Mouse (Mus musculus) 3134 (cell line): Measurements from ENCODE around the gene Myo5a.
A peak's percentile ranks its signal among the peaks of the same experiment; 100 is the strongest.

Experiments used
- DNase-seq: peaks from one replicate; pipeline ENCODE4 v3.0.0-alpha.2; 2011; ENCODE audit warnings: low spot score; ENCODE audit not compliant: insufficient read length; ENCODE audit errors: extremely low read depth

Gene Myo5a

DNA sequence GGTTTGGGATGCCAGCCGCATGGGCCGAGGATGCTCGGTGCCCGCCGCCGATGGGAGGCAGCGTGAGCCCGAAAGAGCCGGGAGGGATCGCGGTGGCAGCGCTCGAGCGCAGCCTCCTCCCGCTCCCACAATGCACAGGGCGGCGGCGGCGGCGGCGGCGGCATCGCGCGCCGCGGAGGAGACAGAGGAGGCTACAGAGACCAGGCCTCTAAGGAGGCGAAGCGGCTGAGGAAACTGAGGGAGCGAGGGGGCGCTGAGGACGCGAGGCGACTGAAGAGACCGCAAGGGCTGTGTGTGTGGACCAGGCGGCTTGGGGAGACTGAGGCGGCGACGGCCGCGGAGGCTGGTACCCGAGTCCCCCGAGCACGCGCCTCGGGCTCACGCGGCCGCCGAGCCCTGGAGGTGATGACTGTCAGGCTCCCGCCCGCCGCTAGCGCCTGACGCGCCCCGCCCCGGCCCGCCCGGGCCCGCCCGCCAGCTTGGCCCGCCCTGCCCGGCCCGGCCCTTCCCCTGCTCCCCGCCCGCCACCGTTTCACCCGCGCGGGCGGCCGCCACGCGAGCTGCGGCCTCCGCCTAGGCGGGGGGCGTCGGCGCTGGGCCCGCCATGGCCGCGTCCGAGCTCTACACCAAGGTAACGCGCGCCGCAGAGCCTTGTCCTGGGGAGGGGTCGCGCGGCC lies 352 bp downstream of the Myo5a start:
- peak; percentile 89 for DNase-seq

DNA sequence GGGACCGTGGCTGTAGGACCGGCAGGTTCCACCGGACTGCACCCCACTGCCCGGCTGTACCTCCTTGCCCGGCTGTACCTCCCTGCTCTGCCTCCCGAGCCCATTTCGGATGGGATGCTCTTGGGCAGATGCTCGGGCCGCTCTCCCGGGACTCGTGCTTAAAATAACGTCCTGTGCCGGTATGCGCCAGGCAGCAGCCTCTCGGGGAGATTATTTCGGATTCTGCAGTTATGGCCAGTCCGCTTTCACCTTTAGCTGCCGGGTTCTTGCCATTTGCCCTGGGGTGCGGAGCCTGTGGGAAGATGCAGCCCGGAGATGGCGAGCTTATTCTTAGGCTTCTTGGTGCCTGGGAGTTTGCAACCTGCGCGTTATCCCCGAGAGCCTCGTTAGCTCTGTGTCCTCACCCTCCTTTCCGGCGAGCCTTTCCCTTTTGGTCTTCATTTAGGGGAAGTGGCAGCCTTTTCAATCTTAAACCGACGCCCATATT lies 934 bp downstream of the Myo5a start:
- peak; percentile 80 for DNase-seq

DNA sequence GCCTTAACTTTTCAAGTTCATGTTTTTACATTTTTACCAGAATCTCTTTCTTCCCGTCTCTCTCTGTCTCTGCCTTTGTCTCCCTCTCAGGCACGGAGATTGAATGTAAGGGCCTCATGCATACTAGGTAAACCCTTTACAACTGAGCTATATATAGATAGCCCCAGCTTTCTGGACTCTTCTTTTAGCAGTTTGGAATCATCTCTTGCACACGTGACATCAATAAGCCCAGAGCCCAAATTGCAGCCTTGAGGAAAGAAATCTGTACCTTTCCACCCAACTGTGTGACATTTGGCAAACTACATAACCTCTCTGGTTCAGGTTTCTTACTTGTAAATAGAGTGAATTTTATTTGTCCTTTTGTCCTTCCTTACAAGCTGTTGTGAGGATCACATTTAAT lies 1.5 kb downstream of the Myo5a start:
- no peak for DNase-seq

DNA sequence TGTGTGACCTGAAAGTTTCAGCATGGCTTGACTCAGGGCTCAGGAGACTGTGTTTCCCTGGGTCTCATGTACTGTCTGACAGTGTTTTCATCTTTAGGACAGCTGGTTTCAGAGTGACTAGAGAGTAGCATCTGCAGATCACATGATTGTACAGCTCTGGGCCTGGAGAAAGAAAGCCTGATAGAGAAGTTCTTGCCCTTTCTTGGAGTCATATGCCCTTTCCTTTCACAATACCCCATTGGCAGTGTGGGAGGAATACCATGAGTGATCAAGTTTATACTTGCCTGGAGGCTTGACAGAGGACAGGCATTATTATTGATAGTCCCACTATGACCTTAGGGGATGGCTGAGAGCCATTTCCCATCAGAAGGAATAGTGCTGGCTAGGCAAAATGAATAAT lies 6.4 kb downstream of the Myo5a start:
- no peak for DNase-seq

DNA sequence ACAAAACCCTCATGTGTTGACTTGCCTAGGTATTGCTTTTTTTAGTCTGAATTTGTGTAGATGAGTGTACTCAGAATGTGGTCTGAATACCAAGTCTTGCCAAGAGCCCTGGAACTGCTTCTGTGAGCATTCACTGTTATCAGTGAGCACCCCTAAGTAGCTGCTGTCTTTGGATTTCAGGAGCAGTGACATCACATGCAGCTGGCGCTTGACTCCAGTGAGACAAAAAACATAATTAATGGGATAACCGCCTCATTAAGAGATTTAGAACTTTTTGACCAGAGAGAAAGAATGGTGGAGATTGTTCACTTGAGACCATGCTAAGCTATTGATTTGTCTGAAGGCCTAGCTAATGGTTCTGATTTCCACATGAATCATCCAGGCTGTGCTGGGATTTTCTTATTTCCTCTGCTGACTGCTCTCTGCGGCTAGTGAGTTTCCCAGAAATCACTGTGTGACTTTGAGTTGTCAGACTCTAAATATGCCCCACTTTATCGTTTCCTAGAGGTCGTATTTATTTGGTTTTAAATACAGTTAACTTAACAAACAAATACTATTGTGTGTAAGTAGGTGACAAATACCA lies 14.5 kb downstream of the Myo5a start:
- DNase-seq: peak; percentile 13

DNA sequence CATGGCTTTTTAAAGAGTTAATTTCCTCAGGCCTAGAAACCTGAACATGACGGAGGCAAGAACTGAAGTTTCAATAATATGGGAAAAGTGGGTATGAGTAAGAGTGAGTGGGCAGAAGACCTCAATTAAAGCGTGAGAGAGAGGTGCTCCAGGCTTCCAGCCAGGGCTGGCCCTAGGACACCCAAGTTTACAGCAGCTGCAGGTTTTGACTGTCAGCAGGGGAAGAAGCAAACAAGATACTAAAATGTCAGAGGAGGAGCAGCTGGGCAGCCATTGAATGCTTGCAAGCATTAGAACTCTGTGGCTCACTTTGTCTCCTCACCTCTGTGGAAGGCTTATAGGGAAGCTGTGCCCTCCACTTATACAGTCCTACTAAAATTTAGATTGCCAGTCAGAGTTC lies 17.0 kb downstream of the Myo5a start:
- DNase-seq: no peak

DNA sequence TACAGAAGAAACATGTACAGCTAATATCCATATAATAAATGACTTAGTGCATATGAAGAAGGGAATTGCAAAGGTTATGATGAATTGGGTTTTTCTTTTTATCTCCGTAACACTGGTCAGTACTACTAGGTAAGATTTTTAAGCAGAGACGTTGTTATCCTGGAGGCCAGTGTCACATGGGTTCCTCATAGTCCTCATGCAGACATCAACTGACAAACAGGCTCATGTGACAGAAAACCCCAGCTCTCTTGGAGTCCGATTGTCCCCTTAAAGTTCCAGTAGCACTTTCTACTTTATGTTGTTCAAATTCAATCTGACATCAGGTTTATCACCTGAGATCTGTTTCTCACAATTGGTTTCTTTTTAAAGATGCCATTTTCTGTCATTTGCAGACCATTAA lies 18.5 kb downstream of the Myo5a start:
- no peak for DNase-seq

DNA sequence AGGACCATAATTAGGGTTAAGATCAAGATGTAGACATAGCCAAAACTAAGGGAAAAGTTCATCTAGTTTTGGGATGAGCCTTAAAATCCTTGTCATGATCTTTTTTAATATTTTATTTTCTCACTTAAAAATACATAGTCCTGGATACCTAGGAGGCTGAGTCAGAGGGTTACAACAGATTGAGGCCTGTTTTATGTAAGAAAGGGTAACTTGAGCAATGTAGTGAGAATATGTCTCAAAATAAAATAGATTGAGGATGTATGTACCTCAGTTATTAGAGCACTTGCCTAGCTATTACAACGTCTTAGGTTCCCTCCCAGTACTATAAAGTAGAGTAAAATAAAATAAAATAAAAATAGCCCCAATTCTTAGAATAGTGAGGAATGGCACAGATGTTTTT lies 21.3 kb downstream of the Myo5a start:
- no peak for DNase-seq

DNA sequence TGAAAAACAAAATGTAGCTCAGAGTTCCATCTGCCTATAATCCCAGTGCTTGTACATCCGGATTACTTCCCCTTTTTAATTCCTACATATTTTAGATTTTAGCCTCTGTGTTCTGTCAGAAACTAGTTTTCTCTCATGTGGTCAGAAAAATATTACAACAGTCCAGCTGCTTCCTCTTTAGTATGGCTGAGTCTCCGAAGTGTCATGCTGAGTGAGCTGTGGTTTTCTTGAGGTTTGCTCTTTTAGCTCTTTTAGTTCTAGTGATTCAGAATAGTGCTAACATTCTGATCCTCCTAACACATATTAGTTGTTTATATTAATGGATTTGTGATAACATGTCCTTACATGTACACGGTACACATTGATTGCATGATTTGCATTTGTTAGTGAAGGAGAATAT lies 23.9 kb downstream of the Myo5a start:
- DNase-seq: peak; percentile 17

DNA sequence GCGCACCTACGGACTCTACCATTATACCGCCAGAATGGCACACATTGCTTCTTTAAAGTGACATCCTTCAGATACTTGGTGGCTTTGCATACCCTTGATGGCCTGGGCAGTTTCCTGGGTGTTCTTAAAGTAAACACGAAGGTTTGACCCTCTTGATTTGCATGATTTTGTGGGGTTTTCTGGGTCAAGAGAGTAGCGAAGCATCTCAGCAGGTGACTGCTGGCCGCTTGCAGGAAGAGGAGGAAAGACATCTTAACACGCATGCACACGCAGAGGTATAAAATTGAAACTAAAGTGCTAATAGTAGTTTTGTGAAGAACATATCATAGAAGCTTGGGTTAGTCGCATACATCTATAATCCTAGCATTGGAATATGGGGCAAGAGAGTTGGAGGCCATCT lies 28.1 kb downstream of the Myo5a start:
- DNase-seq: no peak

DNA sequence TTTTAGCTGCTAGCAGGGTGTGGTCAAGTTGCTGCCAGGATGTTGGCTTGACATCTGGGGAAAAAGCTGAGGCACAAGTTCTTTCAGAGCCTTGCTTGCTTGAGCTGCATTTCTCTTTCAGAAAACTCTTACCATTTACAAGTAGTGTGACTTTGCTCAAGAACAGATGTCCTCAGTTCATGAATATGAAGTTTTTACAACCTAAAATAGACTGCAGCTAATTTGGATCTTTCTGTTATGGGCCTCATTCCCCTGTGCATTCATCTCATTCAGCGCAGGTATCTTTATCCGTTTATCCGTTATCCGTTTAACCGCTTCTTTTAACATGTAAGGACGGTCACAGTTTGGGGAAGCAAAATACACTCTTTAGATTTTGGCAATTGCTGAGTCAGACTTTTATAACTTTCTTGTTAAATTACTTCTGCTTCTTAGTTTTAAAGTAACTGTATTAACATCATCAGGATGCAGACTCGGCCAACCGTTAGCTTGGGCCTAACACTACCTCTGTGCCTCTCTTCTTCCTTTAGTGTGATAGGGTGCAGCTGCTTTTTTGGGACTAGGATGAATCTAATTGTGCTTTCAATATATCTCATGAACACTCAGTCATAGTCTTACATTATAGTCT lies 29.5 kb downstream of the Myo5a start:
- no peak for DNase-seq

DNA sequence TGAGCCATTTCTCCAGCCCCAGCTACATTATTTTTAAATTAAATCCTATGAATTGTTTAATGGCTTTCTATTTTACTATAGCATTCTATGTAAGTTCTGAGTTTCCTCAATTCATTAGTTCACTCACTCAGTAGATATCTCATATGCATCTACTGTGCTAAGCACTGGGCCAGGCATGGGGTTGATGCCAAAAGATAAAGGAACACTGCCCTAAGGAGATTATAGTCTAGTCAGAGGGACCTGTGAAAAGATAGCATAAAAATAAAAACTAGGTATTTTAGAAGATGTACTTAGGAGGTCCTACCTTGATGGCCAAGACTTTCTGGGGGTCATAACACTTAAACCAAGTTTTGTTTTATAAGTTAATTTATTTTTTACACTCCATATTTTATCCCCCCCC lies 31.3 kb downstream of the Myo5a start:
- DNase-seq: no peak

DNA sequence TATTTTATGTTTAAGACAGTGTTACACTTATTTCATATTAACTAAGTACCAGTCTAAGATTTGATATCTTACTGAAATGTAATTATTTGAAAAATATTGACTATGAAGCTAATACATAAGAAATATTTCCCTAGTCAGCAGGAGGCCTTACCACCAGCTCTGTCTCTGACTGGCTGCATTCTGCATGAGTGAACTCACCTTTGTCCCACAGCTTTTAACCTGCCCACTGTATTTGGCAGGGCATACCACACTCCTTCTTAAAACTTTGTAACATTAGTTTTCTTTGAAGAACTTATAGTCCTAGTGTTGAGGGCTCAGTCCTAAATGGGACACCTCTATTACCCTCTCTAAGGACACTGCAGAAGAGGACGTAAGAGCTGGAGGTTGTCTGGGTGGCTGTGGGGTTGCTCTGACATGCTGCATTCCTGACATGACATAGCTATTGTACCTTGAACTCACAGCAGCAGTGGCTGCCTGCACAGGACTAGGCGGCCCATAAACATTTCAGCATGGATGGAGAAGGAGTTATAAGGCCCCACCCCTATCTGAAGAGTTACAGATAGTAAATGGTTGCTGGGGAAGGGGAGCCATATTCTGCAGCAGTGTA lies 45.9 kb downstream of the Myo5a start:
- no peak for DNase-seq

DNA sequence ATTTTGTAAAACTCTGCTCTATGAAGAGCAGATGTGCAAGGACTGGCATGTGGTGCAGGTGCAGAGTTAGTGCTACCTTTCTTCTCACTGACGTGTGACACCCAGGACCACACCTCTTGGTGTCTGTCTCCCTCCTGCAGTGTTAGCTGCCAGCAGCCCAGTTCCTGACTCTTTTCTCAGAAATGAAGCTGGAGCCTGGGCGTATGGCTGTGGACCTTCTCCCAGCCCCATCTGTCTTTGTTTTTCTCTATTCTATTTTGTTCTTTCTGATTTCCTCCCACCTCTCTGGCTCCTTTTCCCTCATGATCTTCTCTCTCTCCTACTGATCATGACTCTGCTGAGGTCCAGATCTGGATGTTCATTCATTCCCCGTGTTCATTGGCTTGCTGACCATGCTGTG lies 50.3 kb downstream of the Myo5a start:
- DNase-seq: no peak

DNA sequence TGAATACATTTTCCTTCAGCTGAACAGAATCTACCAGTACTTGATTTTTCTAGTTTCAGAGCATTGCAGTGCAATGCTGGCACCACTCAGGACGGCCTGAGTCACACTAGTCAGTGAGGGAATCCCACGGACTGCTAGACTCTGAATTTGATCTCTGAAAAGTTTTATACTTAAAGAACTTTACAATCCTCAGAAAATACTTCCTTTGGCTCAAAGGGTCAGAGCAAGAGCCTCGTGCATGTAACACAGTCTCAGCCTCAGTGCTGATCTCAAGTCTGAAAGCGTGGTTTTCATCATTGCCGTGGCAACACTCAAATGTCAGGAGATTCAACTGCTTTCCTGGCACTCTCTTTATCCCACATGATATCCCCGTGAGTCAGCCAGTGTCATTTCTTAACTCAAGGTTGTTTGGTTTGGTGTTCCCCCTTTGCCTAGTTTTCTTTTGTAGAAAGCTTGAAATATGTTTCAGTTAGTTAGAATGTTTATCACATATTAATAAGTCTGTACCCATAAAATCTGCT lies 53.4 kb downstream of the Myo5a start:
- peak; percentile 51 for DNase-seq

DNA sequence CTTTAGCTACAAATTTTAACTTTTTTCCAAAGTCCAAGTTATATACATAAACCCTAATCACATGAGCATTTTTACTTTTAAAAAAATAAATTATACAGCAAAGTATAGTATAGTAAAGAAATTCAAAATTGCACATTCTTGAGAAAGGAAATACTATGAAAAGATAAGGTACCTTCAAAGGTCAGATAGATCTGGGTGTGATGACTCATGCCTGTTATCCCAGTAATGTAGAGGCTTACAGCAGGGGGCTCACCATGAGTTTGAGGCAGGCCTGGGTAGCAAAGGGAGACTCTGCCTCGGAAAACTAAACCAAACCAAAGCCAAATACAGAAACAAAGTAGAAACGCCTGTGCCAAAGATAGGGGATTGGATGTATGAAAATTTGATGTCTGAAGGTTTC lies 59.7 kb downstream of the Myo5a start:
- no peak for DNase-seq

DNA sequence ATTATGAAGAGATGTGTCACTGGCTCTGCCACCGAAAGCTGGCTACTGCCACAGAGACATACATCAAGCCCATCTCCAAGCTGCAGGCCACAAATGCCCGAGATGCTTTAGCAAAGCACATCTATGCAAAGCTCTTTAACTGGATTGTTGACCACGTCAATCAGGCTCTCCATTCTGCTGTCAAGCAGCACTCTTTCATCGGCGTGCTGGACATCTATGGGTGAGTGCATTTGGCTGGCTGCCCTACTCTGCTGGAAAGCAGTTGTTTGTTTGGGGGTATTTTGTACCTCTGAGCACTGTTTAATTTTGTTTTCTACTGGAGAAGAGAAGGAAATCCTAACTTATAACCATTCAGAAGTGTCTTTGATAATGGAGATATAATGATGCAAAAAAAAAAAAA lies 76.1 kb downstream of the Myo5a start:
- DNase-seq: no peak

DNA sequence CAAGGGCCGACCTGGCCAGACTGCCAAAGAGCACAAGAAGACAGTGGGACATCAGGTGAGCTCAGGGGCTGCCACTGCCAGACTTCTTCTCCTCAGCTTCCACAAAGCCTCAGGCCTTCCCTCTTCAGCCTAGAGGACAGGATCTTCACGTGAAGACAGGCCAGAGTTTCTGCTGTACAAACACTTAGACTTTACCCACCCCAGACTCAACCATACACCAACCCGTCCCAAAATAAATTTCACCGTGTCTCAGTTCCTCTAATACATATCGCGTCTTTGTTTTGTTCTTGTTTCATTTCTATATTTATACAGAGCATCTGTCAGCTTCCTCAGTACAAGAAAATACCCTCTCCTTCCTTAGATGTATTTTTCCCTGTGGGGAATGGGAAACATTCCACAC lies 89.7 kb downstream of the Myo5a start:
- DNase-seq: no peak

DNA sequence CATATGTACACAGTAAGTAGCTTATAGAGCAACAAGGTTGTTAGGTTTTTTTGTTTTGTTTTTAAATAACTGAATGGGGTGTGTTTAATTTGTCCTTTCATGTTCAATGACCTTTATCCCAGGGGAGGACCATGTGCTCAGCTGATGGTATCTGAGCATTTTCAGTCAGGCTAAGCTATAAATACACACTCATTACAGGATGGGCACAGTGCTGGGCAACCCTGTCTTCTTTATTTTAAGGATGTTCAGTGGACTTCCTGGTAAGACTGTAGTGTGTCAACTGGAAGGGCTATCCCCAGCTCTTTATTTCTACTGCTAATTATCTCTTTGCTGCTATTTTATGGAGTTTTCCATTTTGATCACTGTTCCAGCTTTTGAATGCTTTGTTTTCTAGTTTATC lies 92.8 kb downstream of the Myo5a start:
- no peak for DNase-seq

DNA sequence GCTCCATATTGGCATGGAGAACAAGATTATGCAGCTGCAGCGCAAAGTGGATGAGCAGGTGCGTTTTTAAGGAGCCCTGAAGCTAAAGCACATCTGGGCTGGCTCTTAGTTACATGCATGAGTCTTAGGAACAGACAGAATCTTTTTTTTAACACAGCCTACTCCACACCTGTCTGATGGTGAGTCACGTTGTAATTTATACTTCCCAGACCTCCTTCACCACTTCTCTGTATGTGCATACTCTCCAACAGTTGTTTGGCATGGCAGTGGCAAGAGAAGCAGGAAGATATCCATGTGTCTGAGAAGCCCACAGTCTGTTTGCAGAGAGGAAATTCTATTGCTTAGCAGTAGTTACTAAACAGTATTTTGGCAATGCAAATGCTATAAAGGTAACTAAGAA lies 100.9 kb downstream of the Myo5a start:
- no peak for DNase-seq

DNA sequence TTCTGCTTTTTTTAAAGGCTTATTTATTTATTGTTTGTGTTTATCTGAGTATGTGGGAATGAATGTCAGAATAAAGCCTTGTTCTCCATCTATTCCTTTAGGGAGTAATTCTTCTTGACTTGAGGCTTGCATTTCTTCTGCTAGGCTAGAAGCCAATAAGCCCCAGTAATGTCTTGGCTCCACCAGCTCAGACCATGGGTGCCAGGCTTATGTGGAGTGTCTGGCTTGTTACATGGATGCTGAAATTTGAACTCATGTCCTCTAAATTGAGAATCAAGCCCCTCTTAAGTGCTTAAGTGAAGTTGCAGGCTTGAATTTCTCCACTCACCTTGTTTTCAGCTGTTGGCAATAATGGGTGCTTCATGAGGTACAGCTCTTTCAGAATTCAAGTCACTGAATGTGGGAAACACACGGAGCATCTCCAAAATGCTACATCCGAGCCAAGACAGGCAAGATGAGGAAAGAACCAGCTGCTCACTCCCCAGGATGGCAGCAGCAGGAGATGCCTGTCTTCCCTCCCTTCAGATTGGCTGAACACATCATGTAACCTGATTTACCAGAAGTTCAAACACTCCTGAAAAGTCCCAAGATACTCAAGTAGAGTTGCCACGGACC lies 116.9 kb downstream of the Myo5a start:
- no peak for DNase-seq
